Mouse (Mus musculus) liver, adult 2 months (tissue): ENCODE results near the gene Fyb2.

Experiments
- CTCF ChIP-seq: fragments of 200-500 bp; IDR thresholded peaks from 2 replicates; pipeline ENCODE4 v1.5.1; 2011; ENCODE audit warnings: low read depth, low read length, control low read depth
- POLR2A ChIP-seq: fragments of 200-500 bp; IDR thresholded peaks from 2 replicates; pipeline ENCODE4 v1.6.1; 2011; ENCODE audit warnings: low read length, control low read depth; ENCODE audit not compliant: insufficient read depth; ENCODE audit errors: extremely low read depth

DNA sequence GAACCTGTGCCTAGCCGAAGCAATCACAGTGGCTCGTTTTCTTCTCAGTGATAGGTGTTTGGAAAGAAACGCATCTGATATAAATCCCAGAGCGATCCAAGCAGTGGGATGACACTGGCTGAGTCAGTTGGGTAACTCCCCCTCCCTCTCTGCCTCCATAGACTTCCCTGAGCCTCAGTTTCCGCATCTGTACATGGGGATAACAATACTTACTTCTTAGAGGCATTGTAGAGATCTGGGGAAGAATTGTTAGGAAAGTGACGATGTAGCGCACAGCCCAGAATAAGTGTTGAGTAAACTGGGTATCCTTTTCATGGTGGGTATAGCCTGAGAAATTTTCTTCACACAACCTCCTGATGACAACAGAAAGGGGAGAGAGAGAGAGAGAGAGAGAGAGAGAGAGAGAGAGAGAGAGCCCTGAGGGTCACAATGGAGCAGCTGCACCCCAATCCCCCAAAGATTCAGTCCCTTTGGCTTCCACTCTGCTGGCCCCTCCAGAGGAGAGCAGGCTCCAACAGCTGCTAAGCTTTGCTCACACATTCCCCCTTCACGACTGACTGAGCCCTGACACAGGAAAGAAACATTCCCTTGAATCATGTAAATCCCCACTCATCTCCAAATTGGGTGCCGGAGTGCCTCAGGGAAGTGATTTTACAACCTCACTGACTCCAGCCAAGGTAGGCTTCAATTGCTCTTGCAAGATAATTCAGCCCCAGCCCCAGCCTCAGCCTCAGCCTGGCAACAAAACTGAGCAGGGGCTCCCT lies 24.6 kb upstream of the Fyb2 start:
- TF ChIP-seq CTCF (no peak), POLR2A (no peak)
